Mouse (Mus musculus): ENCODE measurements around the gene Rere. TPM values are rescaled to one million over a fixed set of nuclear protein-coding genes. Genes with fewer than 3 reads are reported as not detected.
A peak's percentile ranks its signal among the peaks of the same experiment; 100 is the strongest.

The Rere gene
- polyA plus RNA-seq, 1 experiment: 26.2 TPM

GRCm38 (mm10) chr4:150622641-150623040, 341.2 kb downstream of the Rere start:
- H3K4me1 ChIP-seq (ENCODE audit: control insufficient read depth, insufficient read depth, low read length): no peaks in the 10 kb centered on the region
- TF ChIP-seq CTCF (IDR thresholded peaks at IDR 0.05; ENCODE audit: control insufficient read depth, insufficient read depth, insufficient replicate concordance, low read depth, low read length) (no peak), POLR2A (IDR thresholded peaks at IDR 0.05; ENCODE audit: control insufficient read depth, low read depth, low read length) (no peak)
- H3K27me3 ChIP-seq (ENCODE audit: control insufficient read depth, insufficient read depth, low read length): no peaks in the 10 kb centered on the region
- H3K27ac ChIP-seq (ENCODE audit: control insufficient read depth, insufficient read depth, low read depth, low read length): no peak overlapping the region
- no peaks in the 10 kb centered on the region for H3K36me3 ChIP-seq (ENCODE audit: control insufficient read depth, insufficient read depth, low read length)
- no peak overlapping the region for H3K4me3 ChIP-seq (ENCODE audit: control insufficient read depth, low read depth, low read length)

GRCm38 (mm10) chr4:150624214-150624823, 342.9 kb downstream of the Rere start:
- Histone ChIP-seq H3K4me1 (ENCODE audit: control insufficient read depth, insufficient read depth, low read length) (no peaks in the 10 kb centered on the region), H3K4me3 (ENCODE audit: control insufficient read depth, low read depth, low read length) (peak overlapping the region; percentile 75), H3K27ac (ENCODE audit: control insufficient read depth, insufficient read depth, low read depth, low read length) (no peak overlapping the region), H3K36me3 (ENCODE audit: control insufficient read depth, insufficient read depth, low read length) (no peaks in the 10 kb centered on the region), H3K27me3 (ENCODE audit: control insufficient read depth, insufficient read depth, low read length) (no peaks in the 10 kb centered on the region)
- TF ChIP-seq POLR2A (IDR thresholded peaks at IDR 0.05; ENCODE audit: control insufficient read depth, low read depth, low read length) (no peak), CTCF (IDR thresholded peaks at IDR 0.05; ENCODE audit: control insufficient read depth, insufficient read depth, insufficient replicate concordance, low read depth, low read length) (no peak)

- TF ChIP-seq POLR2A (IDR thresholded peaks at IDR 0.05; ENCODE audit: control insufficient read depth, low read depth, low read length): no peak
- no peak for TF ChIP-seq CTCF (IDR thresholded peaks at IDR 0.05; ENCODE audit: control insufficient read depth, insufficient read depth, insufficient replicate concordance, low read depth, low read length)
- Histone ChIP-seq H3K27me3 (ENCODE audit: control insufficient read depth, insufficient read depth, low read length) (no peaks in the 10 kb centered on the region), H3K36me3 (ENCODE audit: control insufficient read depth, insufficient read depth, low read length) (no peaks in the 10 kb centered on the region), H3K4me3 (ENCODE audit: control insufficient read depth, low read depth, low read length) (peak overlapping the region; percentile 75), H3K27ac (ENCODE audit: control insufficient read depth, insufficient read depth, low read depth, low read length) (no peak overlapping the region), H3K4me1 (ENCODE audit: control insufficient read depth, insufficient read depth, low read length) (no peaks in the 10 kb centered on the region)
Measured at GRCm38 (mm10) chr4:150624933-150625332, 343.5 kb downstream of the Rere start.

- peak overlapping the region; percentile 75 for H3K4me3 ChIP-seq (ENCODE audit: control insufficient read depth, low read depth, low read length)
- H3K36me3 ChIP-seq (ENCODE audit: control insufficient read depth, insufficient read depth, low read length): no peaks in the 10 kb centered on the region
- H3K27ac ChIP-seq (ENCODE audit: control insufficient read depth, insufficient read depth, low read depth, low read length): no peak overlapping the region
Measured at GRCm38 (mm10) chr4:150625425-150625824, 344.0 kb downstream of the Rere start.

GRCm38 (mm10) chr4:150625951-150626732, 344.7 kb downstream of the Rere start:
- Histone ChIP-seq H3K36me3 (ENCODE audit: control insufficient read depth, insufficient read depth, low read length) (no peaks in the 10 kb centered on the region), H3K27me3 (ENCODE audit: control insufficient read depth, insufficient read depth, low read length) (no peaks in the 10 kb centered on the region)

More at GRCm38 (mm10) chr4:150625425-150625824, 344.0 kb downstream of the Rere start:
- Histone ChIP-seq H3K4me1 (ENCODE audit: control insufficient read depth, insufficient read depth, low read length) (no peaks in the 10 kb centered on the region), H3K27me3 (ENCODE audit: control insufficient read depth, insufficient read depth, low read length) (no peaks in the 10 kb centered on the region)
- TF ChIP-seq POLR2A (IDR thresholded peaks at IDR 0.05; ENCODE audit: control insufficient read depth, low read depth, low read length) (no peak), CTCF (IDR thresholded peaks at IDR 0.05; ENCODE audit: control insufficient read depth, insufficient read depth, insufficient replicate concordance, low read depth, low read length) (peak; percentile 64; the same call in 1 of the 2 replicates)

GRCm38 (mm10) chr4:150629266-150629665, 347.8 kb downstream of the Rere start:
- Histone ChIP-seq H3K27me3 (ENCODE audit: control insufficient read depth, insufficient read depth, low read length) (no peaks in the 10 kb centered on the region), H3K36me3 (ENCODE audit: control insufficient read depth, insufficient read depth, low read length) (no peaks in the 10 kb centered on the region), H3K4me1 (ENCODE audit: control insufficient read depth, insufficient read depth, low read length) (no peaks in the 10 kb centered on the region), H3K27ac (ENCODE audit: control insufficient read depth, insufficient read depth, low read depth, low read length) (no peak overlapping the region), H3K4me3 (ENCODE audit: control insufficient read depth, low read depth, low read length) (no peak overlapping the region)
- TF ChIP-seq CTCF (IDR thresholded peaks at IDR 0.05; ENCODE audit: control insufficient read depth, insufficient read depth, insufficient replicate concordance, low read depth, low read length): no peak
- TF ChIP-seq POLR2A (IDR thresholded peaks at IDR 0.05; ENCODE audit: control insufficient read depth, low read depth, low read length): no peak

More at GRCm38 (mm10) chr4:150625951-150626732, 344.7 kb downstream of the Rere start:
- H3K4me1 ChIP-seq (ENCODE audit: control insufficient read depth, insufficient read depth, low read length): no peaks in the 10 kb centered on the region
- H3K4me3 ChIP-seq (ENCODE audit: control insufficient read depth, low read depth, low read length): peak overlapping the region; percentile 75; the same call in 1 of the 2 replicates
- no peak overlapping the region for H3K27ac ChIP-seq (ENCODE audit: control insufficient read depth, insufficient read depth, low read depth, low read length)
- TF ChIP-seq CTCF (IDR thresholded peaks at IDR 0.05; ENCODE audit: control insufficient read depth, insufficient read depth, insufficient replicate concordance, low read depth, low read length): peak; percentile 69; the same call in 1 of the 2 replicates
- TF ChIP-seq POLR2A (IDR thresholded peaks at IDR 0.05; ENCODE audit: control insufficient read depth, low read depth, low read length): no peak

GRCm38 (mm10) chr4:150635568-150635967, 354.1 kb downstream of the Rere start:
- Histone ChIP-seq H3K36me3 (ENCODE audit: control insufficient read depth, insufficient read depth, low read length) (no peaks in the 10 kb centered on the region), H3K4me1 (ENCODE audit: control insufficient read depth, insufficient read depth, low read length) (no peaks in the 10 kb centered on the region), H3K27me3 (ENCODE audit: control insufficient read depth, insufficient read depth, low read length) (no peaks in the 10 kb centered on the region), H3K4me3 (ENCODE audit: control insufficient read depth, low read depth, low read length) (no peak overlapping the region), H3K27ac (ENCODE audit: control insufficient read depth, insufficient read depth, low read depth, low read length) (no peak overlapping the region)
- TF ChIP-seq POLR2A (IDR thresholded peaks at IDR 0.05; ENCODE audit: control insufficient read depth, low read depth, low read length): no peak
- TF ChIP-seq CTCF (IDR thresholded peaks at IDR 0.05; ENCODE audit: control insufficient read depth, insufficient read depth, insufficient replicate concordance, low read depth, low read length): no peak
